Mouse (Mus musculus) stomach, postnatal 0 days (tissue): ENCODE results near the gene Dqx1.

Experiments used
- CTCF ChIP-seq: IDR thresholded peaks from 2 replicates; pipeline ENCODE4 v1.5.1; 2016; ENCODE audit warnings: antibody characterized with exemption, low read depth, mild to moderate bottlenecking, moderate library complexity
- EP300 ChIP-seq: optimal IDR thresholded peaks from 2 replicates; pipeline ENCODE3; 2016; ENCODE audit warnings: antibody characterized with exemption

GRCm38 (mm10) chr6:83107566-83108400 is 50.1 kb downstream of the Dqx1 start:
- TF ChIP-seq CTCF (peak; percentile 90), EP300 (no peak)
